Mouse (Mus musculus): ENCODE measurements around the gene A730061H03Rik. TPM values are rescaled to one million over a fixed set of nuclear protein-coding genes. Genes with fewer than 3 reads are reported as not detected.

A730061H03Rik gene
- polyA plus RNA-seq, 1 experiment, result 0.86 TPM

DNA sequence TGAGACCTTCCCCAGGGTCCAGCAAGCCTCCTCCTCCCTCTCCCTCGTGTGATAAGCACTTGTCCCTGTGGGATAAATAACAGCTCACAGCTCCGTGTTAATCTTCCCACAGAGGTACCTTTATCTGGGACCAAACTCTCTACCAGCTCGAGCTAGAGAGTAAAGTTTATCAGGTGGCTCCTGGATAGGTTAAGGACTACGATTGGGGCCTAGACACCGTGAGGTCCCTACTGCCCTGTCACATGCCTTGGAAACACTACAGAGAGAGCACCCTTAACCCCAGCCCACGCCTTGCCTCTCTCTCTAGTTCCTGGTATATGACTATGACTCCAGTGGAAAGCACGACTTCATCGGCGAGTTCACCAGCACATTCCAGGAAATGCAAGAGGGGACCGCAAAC is 46.3 kb downstream of the A730061H03Rik start:
- TF ChIP-seq POLR2A (IDR thresholded peaks at IDR 0.05; ENCODE audit: extremely low read depth, insufficient read depth, low read length), result no peak
- TF ChIP-seq CTCF (IDR thresholded peaks at IDR 0.05; ENCODE audit: extremely low read depth, insufficient read depth, low read length), result no peak
- H3K4me3 ChIP-seq (ENCODE audit: insufficient read depth, low read length), result no peak overlapping the region
- 0 out of 2 replicates have a peak, but pooled peaks cover under 1% of the 10 kb centered on the region for H3K4me1 ChIP-seq (ENCODE audit: control insufficient read depth, insufficient read depth, low read length)
- no peak overlapping the region for H3K27ac ChIP-seq (ENCODE audit: insufficient read depth, low read length)

DNA sequence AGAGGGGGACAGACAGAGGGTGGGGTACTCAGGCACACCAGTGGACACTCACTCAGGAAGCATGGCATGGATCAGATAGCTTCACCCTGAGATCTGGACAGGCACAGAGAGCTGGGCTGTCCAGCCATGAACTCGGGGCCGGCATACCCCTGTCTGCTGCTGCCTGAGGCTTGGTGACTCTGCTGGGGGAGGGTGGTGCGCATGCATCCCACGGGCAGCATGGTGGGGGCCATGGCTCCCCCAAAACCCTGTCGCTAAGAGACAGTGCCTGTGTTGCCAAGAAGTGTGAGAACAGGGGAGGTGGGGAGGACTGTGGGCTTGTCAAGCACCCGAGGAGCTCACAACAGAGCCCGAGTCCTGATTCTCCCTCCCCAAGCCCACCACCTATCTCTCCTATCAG is 49.2 kb downstream of the A730061H03Rik start:
- Histone ChIP-seq H3K4me3 (ENCODE audit: insufficient read depth, low read length) (peak overlapping the region; percentile 75), H3K27ac (ENCODE audit: insufficient read depth, low read length) (peak overlapping the region; percentile 75), H3K4me1 (ENCODE audit: control insufficient read depth, insufficient read depth, low read length) (no peaks in the 10 kb centered on the region)
- TF ChIP-seq CTCF (IDR thresholded peaks at IDR 0.05; ENCODE audit: extremely low read depth, insufficient read depth, low read length) (no peak), POLR2A (IDR thresholded peaks at IDR 0.05; ENCODE audit: extremely low read depth, insufficient read depth, low read length) (peak; percentile 51; the same call in 1 of the 2 replicates)

DNA sequence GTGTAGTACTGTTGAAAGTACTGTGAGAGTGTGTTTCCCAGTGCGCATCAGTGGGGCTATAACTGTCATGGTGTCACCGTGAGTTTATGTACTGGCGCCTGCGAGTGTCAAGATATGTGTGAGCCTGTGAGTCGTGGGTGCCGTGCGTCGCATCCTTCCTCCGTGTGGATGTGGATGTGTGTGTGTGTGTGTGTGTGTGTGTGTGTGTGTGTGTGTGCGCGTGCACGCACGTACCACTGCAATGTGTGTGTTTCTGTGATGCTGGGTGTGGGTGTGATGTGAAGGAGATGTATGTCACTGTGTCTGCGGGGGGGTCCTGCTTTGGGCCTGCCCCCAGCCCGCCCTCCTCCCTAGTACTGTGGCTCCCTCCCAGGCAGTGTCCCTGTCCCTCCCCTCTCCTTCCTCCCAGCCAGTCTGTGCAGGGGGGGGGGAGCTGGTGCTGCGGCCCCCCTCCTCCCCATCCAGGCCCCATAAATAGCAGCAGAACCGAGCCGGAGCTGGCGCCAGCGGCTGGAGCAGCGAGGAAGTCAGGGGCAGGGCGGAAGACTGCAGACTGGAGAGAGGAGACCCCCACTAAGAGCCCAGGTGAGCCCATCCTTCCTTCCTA is 50.0 kb downstream of the A730061H03Rik start, which contains the start of gene Cpne6:
Cpne6 (plus strand) TSS at position 321 of the 607 bp plus-strand sequence.
- TF ChIP-seq POLR2A (IDR thresholded peaks at IDR 0.05; ENCODE audit: extremely low read depth, insufficient read depth, low read length) (peak; percentile 45; the same call in 1 of the 2 replicates), CTCF (IDR thresholded peaks at IDR 0.05; ENCODE audit: extremely low read depth, insufficient read depth, low read length) (no peak)
- Histone ChIP-seq H3K4me1 (ENCODE audit: control insufficient read depth, insufficient read depth, low read length) (no peaks in the 10 kb centered on the region), H3K27ac (ENCODE audit: insufficient read depth, low read length) (peak within 1 kb of the TSS; percentile 75), H3K4me3 (ENCODE audit: insufficient read depth, low read length) (peak within 1 kb of the TSS; percentile 75)

Other genes with a start within 250 kb of the A730061H03Rik start
- gene Dhrs4, start 81.6 kb downstream of the A730061H03Rik start, polyA plus RNA-seq (2012; rRNA removed), result 14.3 and 16.0 TPM in 2 replicates
- 56.0 and 63.7 TPM in 2 replicates for gene Carmil3, start 69.8 kb downstream of the A730061H03Rik start, polyA plus RNA-seq (2012; rRNA removed)
- gene Cpne6, start 50.0 kb downstream of the A730061H03Rik start, polyA plus RNA-seq (2012; rRNA removed), result 195 and 268 TPM in 2 replicates
- gene Nrl, start 35.4 kb downstream of the A730061H03Rik start, polyA plus RNA-seq (2012; rRNA removed), result 0.21 and 0.66 TPM in 2 replicates
- 27.2 and 35.7 TPM in 2 replicates for gene Pck2, start 20.1 kb downstream of the A730061H03Rik start, polyA plus RNA-seq (2012; rRNA removed)
- gene Dcaf11, start 400 bp downstream of the A730061H03Rik start, polyA plus RNA-seq (2012; rRNA removed), result 94.6 and 110 TPM in 2 replicates
- not detected in 2 replicates for gene Fitm1, start 15.2 kb upstream of the A730061H03Rik start, polyA plus RNA-seq (2012; rRNA removed)
- gene Psme1, start 17.7 kb upstream of the A730061H03Rik start, polyA plus RNA-seq (2012; rRNA removed), result 50.2 and 61.4 TPM in 2 replicates
- 51.9 and 55.3 TPM in 2 replicates for gene Emc9, start 24.9 kb upstream of the A730061H03Rik start, polyA plus RNA-seq (2012; rRNA removed)
- gene Psme2, start 30.7 kb upstream of the A730061H03Rik start, polyA plus RNA-seq (2012; rRNA removed), result 37.3 and 44.5 TPM in 2 replicates
- 22.5 and 24.7 TPM in 2 replicates for gene Rnf31, start 31.3 kb upstream of the A730061H03Rik start, polyA plus RNA-seq (2012; rRNA removed)
- gene Irf9, start 43.2 kb upstream of the A730061H03Rik start, polyA plus RNA-seq (2012; rRNA removed), result 18.2 and 21.2 TPM in 2 replicates
- 5.0 and 5.8 TPM in 2 replicates for gene Rec8, start 57.6 kb upstream of the A730061H03Rik start, polyA plus RNA-seq (2012; rRNA removed)
- gene Ipo4, start 75.6 kb upstream of the A730061H03Rik start, polyA plus RNA-seq (2012; rRNA removed), result 152 and 165 TPM in 2 replicates
- gene Gm49378, start 77.5 kb upstream of the A730061H03Rik start, polyA plus RNA-seq (2012; rRNA removed), result 6.5 and 6.6 TPM in 2 replicates
- 30.8 and 33.7 TPM in 2 replicates for gene Tm9sf1, start 83.4 kb upstream of the A730061H03Rik start, polyA plus RNA-seq (2012; rRNA removed)
- 0.79 and 1.0 TPM in 2 replicates for gene Tssk4, start 89.8 kb upstream of the A730061H03Rik start, polyA plus RNA-seq (2012; rRNA removed)
- gene Mdp1, start 100.1 kb upstream of the A730061H03Rik start, polyA plus RNA-seq (2012; rRNA removed), result 46.8 and 47.9 TPM in 2 replicates
- gene Gmpr2, start 111.5 kb upstream of the A730061H03Rik start, polyA plus RNA-seq (2012; rRNA removed), result 31.4 and 35.1 TPM in 2 replicates
- gene Nedd8, start 111.7 kb upstream of the A730061H03Rik start, polyA plus RNA-seq (2012; rRNA removed), result 346 and 353 TPM in 2 replicates
- 16.1 and 18.7 TPM in 2 replicates for gene Tinf2, start 121.4 kb upstream of the A730061H03Rik start, polyA plus RNA-seq (2012; rRNA removed)
- 0.04 and 0.08 TPM in 2 replicates for gene Tgm1, start 153.5 kb upstream of the A730061H03Rik start, polyA plus RNA-seq (2012; rRNA removed)
- 64.7 and 67.9 TPM in 2 replicates for gene Rabggta, start 161.9 kb upstream of the A730061H03Rik start, polyA plus RNA-seq (2012; rRNA removed)
- gene Dhrs1, start 185.3 kb upstream of the A730061H03Rik start, polyA plus RNA-seq (2012; rRNA removed), result 117 TPM in 2 replicates
- 9.1 and 9.2 TPM in 2 replicates for gene Nop9, start 185.3 kb upstream of the A730061H03Rik start, polyA plus RNA-seq (2012; rRNA removed)
- 16.9 and 18.2 TPM in 2 replicates for gene Cideb, start 198.1 kb upstream of the A730061H03Rik start, polyA plus RNA-seq (2012; rRNA removed)
- 0.15 and 0.17 TPM in 2 replicates for gene Ltb4r2, start 201.0 kb upstream of the A730061H03Rik start, polyA plus RNA-seq (2012; rRNA removed)
- 0.25 and 0.45 TPM in 2 replicates for gene Ltb4r1, start 205.6 kb upstream of the A730061H03Rik start, polyA plus RNA-seq (2012; rRNA removed)
- 3.4 and 4.4 TPM in 2 replicates for gene Adcy4, start 223.7 kb upstream of the A730061H03Rik start, polyA plus RNA-seq (2012; rRNA removed)
- 0.66 and 1.0 TPM in 2 replicates for gene Ripk3, start 228.5 kb upstream of the A730061H03Rik start, polyA plus RNA-seq (2012; rRNA removed)